Mouse (Mus musculus) midbrain, embryonic 11.5 days (tissue): Measurements from ENCODE around the gene Trappc13. TPM values are rescaled to one million over a fixed set of nuclear protein-coding genes. Genes with fewer than 3 reads are reported as not detected.

Experiments used
- ATAC-seq: fragments of 200-750 bp; cut with Nextera tagmentation; 2 replicates; pipeline ENCODE4 v1.8.0; 2017; ENCODE audit warnings: moderate TSS enrichment, moderate library complexity; ENCODE audit not compliant: low FRiP score
- DNase-seq: peaks from one replicate; pipeline ENCODE4 v3.0.0; 2015; ENCODE audit warnings: low spot score; ENCODE audit errors: missing footprints
- H3K27ac ChIP-seq: fragments of 300-500 bp; sonication (generic); 2 replicates; pipeline ENCODE4 v1.5.1; 2014; ENCODE audit warnings: low read depth, low read length
- H3K27me3 ChIP-seq: fragments of 300-500 bp; sonication (generic); 2 replicates; pipeline ENCODE4 v1.6.1; 2014; ENCODE audit warnings: mild to moderate bottlenecking, low read length, moderate library complexity, mixed read lengths; ENCODE audit not compliant: control insufficient read depth, insufficient read depth
- H3K36me3 ChIP-seq: fragments of 300-500 bp; sonication (generic); 2 replicates; pipeline ENCODE4 v1.6.1; 2014; ENCODE audit warnings: mild to moderate bottlenecking, low read length, moderate library complexity, mixed read lengths; ENCODE audit not compliant: control insufficient read depth, insufficient read depth
- H3K4me1 ChIP-seq: fragments of 300-500 bp; sonication (generic); 2 replicates; pipeline ENCODE4 v1.6.1; 2014; ENCODE audit warnings: low read length; ENCODE audit not compliant: control insufficient read depth, insufficient read depth
- H3K4me2 ChIP-seq: fragments of 300-500 bp; sonication (generic); 2 replicates; pipeline ENCODE4 v1.6.1; 2014; ENCODE audit warnings: mild to moderate bottlenecking, moderate library complexity
- H3K4me3 ChIP-seq: fragments of 300-500 bp; sonication (generic); 2 replicates; pipeline ENCODE4 v1.5.1; 2014; ENCODE audit warnings: low read depth, low read length
- H3K9ac ChIP-seq: fragments of 300-500 bp; sonication (generic); 2 replicates; pipeline ENCODE4 v1.6.1; 2014; ENCODE audit warnings: low read length
- H3K9me3 ChIP-seq: fragments of 300-500 bp; sonication (generic); 2 replicates; pipeline ENCODE4 v1.6.1; 2016; ENCODE audit warnings: low read length; ENCODE audit not compliant: control insufficient read depth
- WGBS: fragments of 180-500 bp; shearing (Covaris S2); extraction: QIAGEN DNeasy Blood & Tissue Kit; methylation state at CpG from one replicate; pipeline ENCODE4 v1.1.7; 2014; 5-methylcytosine and 5-hydroxymethylcytosine counted together
- polyA plus RNA-seq: library from polyadenylated mRNA; unstranded; fragments of >200 nt; fragmentation: Nextera tagmentation; extraction: Ambion mirVana; gene quantifications from 2 replicates; pipeline ENCODE4 v1.2.1, GENCODE M21; 2014

Gene Trappc13
- polyA plus RNA-seq, 1 experiment from 2014 or later: 82.4 TPM

- Histone ChIP-seq H3K36me3 (peaks cover 7% of the 10 kb centered on the region; the same call in 1 of the 2 replicates), H3K27me3 (no peaks in the 10 kb centered on the region), H3K9me3 (no peaks in the 10 kb centered on the region), H3K4me1 (peaks cover 5% of the 10 kb centered on the region), H3K4me3 (no peak overlapping the region), H3K4me2 (no peak overlapping the region), H3K9ac (no peak overlapping the region), H3K27ac (no peak overlapping the region)
- DNase-seq (no peak), ATAC-seq (no peak)
These were observed 5.8 kb downstream of the Trappc13 start for GRCm38 (mm10) chr13:104172498-104172897.

GRCm38 (mm10) chr13:104171711-104172110 is 6.6 kb downstream of the Trappc13 start:
- Histone ChIP-seq H3K27ac (no peak overlapping the region), H3K27me3 (no peaks in the 10 kb centered on the region), H3K36me3 (peaks cover 7% of the 10 kb centered on the region; the same call in 1 of the 2 replicates), H3K4me3 (no peak overlapping the region), H3K9ac (no peak overlapping the region), H3K4me2 (no peak overlapping the region), H3K4me1 (no peaks in the 10 kb centered on the region; the same call in 1 of the 2 replicates), H3K9me3 (no peaks in the 10 kb centered on the region)
- DNase-seq: no peak
- no peak for ATAC-seq
- 95% methylated on average over 5 of the region's 5 CpGs for WGBS

- Histone ChIP-seq H3K27me3 (no peaks in the 10 kb centered on the region), H3K9ac (no peak overlapping the region), H3K4me1 (no peaks in the 10 kb centered on the region), H3K4me3 (no peak overlapping the region), H3K36me3 (peaks cover 6% of the 10 kb centered on the region), H3K9me3 (no peaks in the 10 kb centered on the region), H3K27ac (no peak overlapping the region), H3K4me2 (no peak overlapping the region)
- 95% methylated on average over 1 of the region's 1 CpGs for WGBS
- DNase-seq: no peak
- ATAC-seq: no peak
These were observed 22.6 kb downstream of the Trappc13 start for GRCm38 (mm10) chr13:104155686-104156085.

- no peak overlapping the region for H3K4me3 ChIP-seq
- no peak overlapping the region for H3K4me2 ChIP-seq
- no peak overlapping the region for H3K27ac ChIP-seq
- no peak overlapping the region for H3K9ac ChIP-seq
- H3K9me3 ChIP-seq: no peaks in the 10 kb centered on the region
- no peak for ATAC-seq
- H3K4me1 ChIP-seq: no peaks in the 10 kb centered on the region
- DNase-seq: no peak
- 90% methylated on average over 7 of the region's 7 CpGs for WGBS
- no peaks in the 10 kb centered on the region for H3K27me3 ChIP-seq
- H3K36me3 ChIP-seq: peaks cover 6% of the 10 kb centered on the region
These were observed 23.2 kb downstream of the Trappc13 start for GRCm38 (mm10) chr13:104155106-104155505.

- H3K36me3 ChIP-seq: peaks cover 9% of the 10 kb centered on the region
- WGBS: 94% methylated on average over 5 of the region's 5 CpGs
These were observed 24.1 kb downstream of the Trappc13 start for GRCm38 (mm10) chr13:104154180-104154579.

GRCm38 (mm10) chr13:104145646-104146045 is 32.6 kb downstream of the Trappc13 start:
- no peak for ATAC-seq
- Histone ChIP-seq H3K36me3 (peaks cover 30% of the 10 kb centered on the region; the same call in 1 of the 2 replicates), H3K4me2 (no peak overlapping the region), H3K27ac (no peak overlapping the region), H3K4me1 (no peaks in the 10 kb centered on the region), H3K9me3 (no peaks in the 10 kb centered on the region), H3K4me3 (no peak overlapping the region), H3K27me3 (no peaks in the 10 kb centered on the region), H3K9ac (no peak overlapping the region)
- 85% methylated on average over 3 of the region's 3 CpGs for WGBS
- DNase-seq: no peak

More at GRCm38 (mm10) chr13:104154180-104154579, 24.1 kb downstream of the Trappc13 start:
- Histone ChIP-seq H3K27me3 (no peaks in the 10 kb centered on the region), H3K4me3 (no peak overlapping the region), H3K27ac (no peak overlapping the region), H3K9ac (no peak overlapping the region), H3K9me3 (no peaks in the 10 kb centered on the region), H3K4me1 (no peaks in the 10 kb centered on the region), H3K4me2 (no peak overlapping the region)
- DNase-seq (no peak), ATAC-seq (no peak)

GRCm38 (mm10) chr13:104144871-104145270 is 33.4 kb downstream of the Trappc13 start:
- Histone ChIP-seq H3K27me3 (no peaks in the 10 kb centered on the region), H3K4me2 (no peak overlapping the region), H3K27ac (no peak overlapping the region), H3K4me1 (no peaks in the 10 kb centered on the region), H3K9me3 (no peaks in the 10 kb centered on the region), H3K36me3 (peaks cover 32% of the 10 kb centered on the region; the same call in 1 of the 2 replicates), H3K4me3 (no peak overlapping the region), H3K9ac (no peak overlapping the region)
- 82% methylated on average over 9 of the region's 9 CpGs for WGBS
- no peak for ATAC-seq
- DNase-seq: no peak

GRCm38 (mm10) chr13:104139369-104140209 is 38.7 kb downstream of the Trappc13 start:
- no peak overlapping the region for H3K4me2 ChIP-seq
- peaks cover 10% of the 10 kb centered on the region; the same call in 1 of the 2 replicates for H3K36me3 ChIP-seq
- DNase-seq: peak; percentile 97
- H3K4me1 ChIP-seq: no peaks in the 10 kb centered on the region
- H3K4me3 ChIP-seq: no peak overlapping the region
- peak; percentile 62; the same call in 1 of the 2 replicates for ATAC-seq
- H3K27me3 ChIP-seq: no peaks in the 10 kb centered on the region
- no peak overlapping the region for H3K27ac ChIP-seq
- WGBS: 42% methylated on average over 13 of the region's 13 CpGs
- H3K9ac ChIP-seq: no peak overlapping the region
- H3K9me3 ChIP-seq: no peaks in the 10 kb centered on the region

GRCm38 (mm10) chr13:104134510-104135085 is 43.7 kb downstream of the Trappc13 start:
- Histone ChIP-seq H3K9ac (no peak overlapping the region), H3K27ac (no peak overlapping the region), H3K4me2 (no peak overlapping the region), H3K9me3 (no peaks in the 10 kb centered on the region), H3K4me3 (no peak overlapping the region), H3K4me1 (no peaks in the 10 kb centered on the region), H3K27me3 (no peaks in the 10 kb centered on the region), H3K36me3 (no peaks in the 10 kb centered on the region)
- DNase-seq (no peak), ATAC-seq (peak; percentile 50; the same call in 1 of the 2 replicates)
- WGBS: 79% methylated on average over 4 of the region's 4 CpGs
